ENCODE assay signal across 16 mouse cellular contexts in genomic region chr17:64100172-64100510, GRCm38 (mm10).
DNase-seq lines count a peak whose midpoint lies in the region; ATAC-seq lines count a peak whose summit lies in the region.
"Had no signal": no experiment of that assay in that cellular context is flagged by ENCODE, and none has a peak within 500 bp of the region (broad histone marks: within the 10 kb centered on the region; RNA-seq: fewer than 3 reads in every experiment).

No protein-coding gene starts in this region.

- H3K4me3 ChIP-seq in forebrain, embryonic 14.5 days (ENCODE audit: low read depth, low read length), result no peak overlapping the region
- no peak overlapping the region for H3K4me3 ChIP-seq in forebrain, embryonic 10.5 days
- H3K4me3 ChIP-seq in neural tube, embryonic 14.5 days (ENCODE audit: low read depth, low read length), result no peak overlapping the region
- H3K4me3 ChIP-seq in kidney, embryonic 14.5 days (ENCODE audit: low read length), result no peak overlapping the region
- H3K4me3 ChIP-seq: erythroblast, embryonic 14.5 days; hindbrain, embryonic 15.5 days; limb, embryonic 10.5 days; neural tube, embryonic 12.5 days had no signal

- no peaks in the 10 kb centered on the region for H3K27me3 ChIP-seq in forebrain, embryonic 14.5 days (replicated peaks; ENCODE audit: control insufficient read depth, insufficient read depth, low read length)
- no peaks in the 10 kb centered on the region for H3K27me3 ChIP-seq in forebrain, embryonic 10.5 days (ENCODE audit: poor library complexity, severe bottlenecking)
- H3K27me3 ChIP-seq in neural tube, embryonic 14.5 days (ENCODE audit: control insufficient read depth, insufficient read depth, low read length), result no peaks in the 10 kb centered on the region
- no peaks in the 10 kb centered on the region for H3K27me3 ChIP-seq in kidney, embryonic 14.5 days (ENCODE audit: control insufficient read depth, insufficient read depth, low read length)
- H3K27me3 ChIP-seq: hindbrain, embryonic 15.5 days; neural tube, embryonic 12.5 days had no signal

- ATAC-seq in forebrain, embryonic 14.5 days, result no peak
- ATAC-seq in neural tube, embryonic 14.5 days (ENCODE audit: low read depth), result peak; percentile 21; the same call in 1 of the 2 replicates
- ATAC-seq in kidney, embryonic 14.5 days (ENCODE audit: low FRiP score, low TSS enrichment), result no peak

- H3K27ac ChIP-seq in forebrain, embryonic 14.5 days (ENCODE audit: low read depth, low read length), result no peak overlapping the region
- H3K27ac ChIP-seq in forebrain, embryonic 10.5 days, result no peak overlapping the region
- H3K27ac ChIP-seq in neural tube, embryonic 14.5 days (ENCODE audit: low read depth, low read length), result no peak overlapping the region
- H3K27ac ChIP-seq in kidney, embryonic 14.5 days (ENCODE audit: low read depth, low read length), result no peak overlapping the region
- H3K27ac ChIP-seq: hindbrain, embryonic 15.5 days; limb, embryonic 10.5 days; neural tube, embryonic 12.5 days had no signal

- DNase-seq in forebrain, embryonic 14.5 days (ENCODE audit: low spot score), result peak; percentile 10
- DNase-seq in forebrain, embryonic 10.5 days (ENCODE audit: extremely low spot score, low spot score), result no peak
- no peak for DNase-seq in neural tube, embryonic 10.5 days (ENCODE audit: extremely low spot score, low spot score)
- peak; percentile 76 to 79 for DNase-seq in heart, postnatal 10 days
- DNase-seq in layer of hippocampus, adult 8-10 months (ENCODE audit: low spot score in 2 of 2), result no peak
- DNase-seq: adrenal gland, postnatal 36 days; cerebellum, adult 11 months; kidney, postnatal 10 days had no signal

- peaks cover 3% of the 10 kb centered on the region; the same call in 1 of the 2 replicates for H3K4me1 ChIP-seq in forebrain, embryonic 14.5 days (ENCODE audit: control insufficient read depth, insufficient read depth, low read length)
- peaks cover 7% of the 10 kb centered on the region; the same call in 1 of the 2 replicates for H3K4me1 ChIP-seq in forebrain, embryonic 10.5 days
- no peaks in the 10 kb centered on the region for H3K4me1 ChIP-seq in neural tube, embryonic 14.5 days (ENCODE audit: control insufficient read depth, insufficient read depth, low read length)
- 0 out of 2 replicates have a peak, but pooled peaks cover 3% of the 10 kb centered on the region for H3K4me1 ChIP-seq in kidney, embryonic 14.5 days (ENCODE audit: control insufficient read depth, insufficient read depth, low read length)
- H3K4me1 ChIP-seq: limb, embryonic 10.5 days; neural tube, embryonic 12.5 days had no signal

- intact Hi-C loops in heart, postnatal 10 days (cut with DNase I), result no loop called here

- no peak overlapping the region for H3K9ac ChIP-seq in forebrain, embryonic 14.5 days (ENCODE audit: low read length)
- H3K9ac ChIP-seq in neural tube, embryonic 14.5 days (replicated peaks; ENCODE audit: low read depth, low read length), result no peak overlapping the region
- no peak overlapping the region for H3K9ac ChIP-seq in kidney, embryonic 14.5 days (ENCODE audit: low read depth, low read length)
- H3K9ac ChIP-seq: hindbrain, embryonic 15.5 days; neural tube, embryonic 12.5 days had no signal

- H3K9me3 ChIP-seq in forebrain, embryonic 14.5 days (replicated peaks; ENCODE audit: control insufficient read depth, low read length), result no peaks in the 10 kb centered on the region
- H3K9me3 ChIP-seq in forebrain, embryonic 10.5 days, result no peaks in the 10 kb centered on the region
- no peaks in the 10 kb centered on the region for H3K9me3 ChIP-seq in neural tube, embryonic 14.5 days (ENCODE audit: control insufficient read depth, low read length)
- no peaks in the 10 kb centered on the region for H3K9me3 ChIP-seq in kidney, embryonic 14.5 days (ENCODE audit: control insufficient read depth, low read length)
- H3K9me3 ChIP-seq: G1E; hindbrain, embryonic 15.5 days; limb, embryonic 10.5 days; neural tube, embryonic 12.5 days had no signal

- H3K36me3 ChIP-seq in forebrain, embryonic 14.5 days (ENCODE audit: control insufficient read depth, insufficient read depth, low read length), result no peaks in the 10 kb centered on the region
- no peaks in the 10 kb centered on the region for H3K36me3 ChIP-seq in forebrain, embryonic 10.5 days (replicated peaks)
- H3K36me3 ChIP-seq in neural tube, embryonic 14.5 days (ENCODE audit: control insufficient read depth, insufficient read depth, low read length), result no peaks in the 10 kb centered on the region
- no peaks in the 10 kb centered on the region for H3K36me3 ChIP-seq in kidney, embryonic 14.5 days (ENCODE audit: control insufficient read depth, insufficient read depth, low read length)
- H3K36me3 ChIP-seq: hindbrain, embryonic 15.5 days; limb, embryonic 10.5 days; neural tube, embryonic 12.5 days had no signal

- no peak overlapping the region for H3K4me2 ChIP-seq in forebrain, embryonic 14.5 days (ENCODE audit: low read length)
- H3K4me2 ChIP-seq in neural tube, embryonic 14.5 days (ENCODE audit: low read depth, low read length), result no peak overlapping the region
- H3K4me2 ChIP-seq in kidney, embryonic 14.5 days (replicated peaks; ENCODE audit: low read depth, low read length), result no peak overlapping the region
- H3K4me2 ChIP-seq: hindbrain, embryonic 15.5 days; midbrain, embryonic 11.5 days; neural tube, embryonic 12.5 days had no signal

- 65% methylated on average over 3 of the region's 3 CpGs for WGBS in forebrain, embryonic 14.5 days
- 89% methylated on average over 3 of the region's 3 CpGs for WGBS in forebrain, embryonic 10.5 days
- 51% methylated on average over 3 of the region's 3 CpGs for WGBS in neural tube, embryonic 14.5 days
- 55% methylated on average over 3 of the region's 3 CpGs for WGBS in kidney, embryonic 14.5 days

Comparison
In these comparisons a context has a peak if more than half of its experiments do, and no peak if none do; other contexts are left out.
1. DNase-seq: peak in forebrain, embryonic 14.5 days (single experiment) and heart, postnatal 10 days (2 of 2); none in forebrain, embryonic 10.5 days (single experiment), neural tube, embryonic 10.5 days (single experiment) and layer of hippocampus, adult 8-10 months (0 of 2).